Mouse (Mus musculus) layer of hippocampus, postnatal 36 days (tissue): ENCODE results near the gene Sfrp4. TPM values are rescaled to one million over a fixed set of nuclear protein-coding genes. Genes with fewer than 3 reads are reported as not detected.
"Not testable (repeated sequence)": the region's sequence is repeated elsewhere in the genome, so short reads cannot be mapped to it uniquely, and the experiment has no call there.

Source experiments
- DNase-seq, 2 experiments: peaks; one replicate each; pipeline ENCODE4 v3.0.0; 2022
- total RNA-seq, 2 experiments: library from RNA; stranded (reverse); gene quantifications; 2 replicates each; pipeline ENCODE4 v1.2.3; 2021

The Sfrp4 gene
- 1 to 10 TPM; 1.3 to 2.0 TPM for total RNA-seq

DNA sequence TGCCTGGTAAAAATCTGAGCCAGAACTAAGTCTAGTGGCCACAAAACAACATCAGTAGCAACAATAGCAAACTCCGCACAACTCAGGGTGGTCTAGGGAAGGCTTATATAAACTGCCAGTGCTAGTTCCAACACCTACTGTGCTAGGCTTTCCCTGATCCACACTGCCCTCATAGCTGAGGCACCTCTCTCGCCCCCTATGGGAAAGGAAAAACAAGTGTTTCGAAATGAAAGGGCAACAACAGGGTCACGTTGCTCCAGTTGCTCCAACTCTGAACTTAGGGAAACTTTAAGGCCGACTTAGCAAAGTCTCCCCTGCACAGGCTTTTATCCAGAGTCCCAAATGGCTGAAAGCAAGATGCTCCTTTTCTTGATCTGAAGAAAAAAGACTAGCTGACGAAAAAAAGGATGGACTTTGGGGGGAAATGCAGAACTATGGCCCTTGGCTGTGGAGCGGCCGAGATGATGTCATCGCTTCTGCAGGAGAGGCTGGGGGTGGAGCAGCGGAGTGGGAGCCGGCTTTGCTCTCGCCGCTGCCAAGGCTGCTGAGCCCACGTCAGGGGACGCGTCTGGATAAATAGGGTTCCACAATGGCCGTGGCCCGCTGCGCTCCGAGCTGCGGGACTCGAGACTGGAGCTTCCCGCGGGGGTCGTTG lies at the start of gene Sfrp4:
Sfrp4 (plus strand) TSS at position 532 of the 655 bp plus-strand sequence.
- peak in 1 of 2 experiments; percentile 38 for DNase-seq

DNA sequence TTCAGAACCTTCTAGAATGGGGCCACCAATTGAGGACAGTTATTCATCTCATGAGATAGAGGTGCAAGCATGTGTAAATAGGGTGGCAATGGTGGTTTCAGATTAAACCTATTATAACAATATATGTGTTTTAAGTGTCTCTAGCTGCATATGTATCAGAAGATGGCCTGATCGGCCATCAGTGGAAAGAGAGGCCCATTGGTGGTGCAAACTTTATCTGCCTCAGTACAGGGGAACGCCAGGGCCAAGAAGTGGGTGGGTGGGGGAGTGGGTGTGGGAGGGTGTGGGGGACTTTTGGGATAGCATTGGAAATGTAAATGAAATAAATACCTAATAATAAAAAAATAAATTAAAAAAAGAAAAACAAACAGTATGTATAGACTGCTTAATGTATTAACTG lies 48.2 kb upstream of the Sfrp4 start:
- DNase-seq: not testable (repeated sequence)

GRCm38 (mm10) chr13:19575947-19576346 lies 47.0 kb upstream of the Sfrp4 start:
- no peak for DNase-seq

DNA sequence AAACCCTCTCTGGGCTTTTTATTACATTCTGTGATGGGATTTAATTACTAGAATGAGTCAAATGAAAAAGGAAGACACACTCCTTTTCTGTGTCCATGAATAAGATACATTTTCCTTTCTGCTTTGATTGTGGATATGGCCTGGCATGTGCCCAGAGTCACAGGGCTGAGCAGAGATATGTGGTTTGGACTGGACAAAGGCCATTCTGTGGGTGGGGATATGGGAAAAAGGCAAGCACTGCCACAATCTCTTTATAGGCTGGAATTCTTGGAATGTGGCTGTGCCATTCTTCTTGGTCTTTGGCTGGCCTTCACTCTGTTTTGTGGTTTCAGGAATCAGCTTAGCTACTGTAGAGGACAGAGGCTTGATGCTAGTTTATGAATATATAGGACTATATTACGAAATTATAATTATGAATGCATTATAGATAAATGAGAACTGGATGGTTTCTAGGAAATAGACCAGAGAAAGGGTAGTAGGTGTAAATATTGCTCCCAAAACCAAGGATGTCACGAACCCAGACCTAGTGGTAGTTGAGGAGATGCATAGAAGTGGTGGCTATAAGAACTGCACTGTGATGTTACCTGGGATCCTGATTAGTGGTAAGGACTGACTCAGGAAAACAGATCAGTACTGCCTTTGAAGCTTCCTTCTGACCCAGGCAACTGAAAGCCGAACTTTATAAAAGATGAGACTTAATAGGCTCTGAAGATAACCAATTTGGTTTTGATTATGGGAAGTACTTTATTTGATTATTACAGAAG lies 31.7 kb upstream of the Sfrp4 start:
- DNase-seq: no peak

GRCm38 (mm10) chr13:19595141-19595540 lies 27.8 kb upstream of the Sfrp4 start:
- no peak for DNase-seq

DNA sequence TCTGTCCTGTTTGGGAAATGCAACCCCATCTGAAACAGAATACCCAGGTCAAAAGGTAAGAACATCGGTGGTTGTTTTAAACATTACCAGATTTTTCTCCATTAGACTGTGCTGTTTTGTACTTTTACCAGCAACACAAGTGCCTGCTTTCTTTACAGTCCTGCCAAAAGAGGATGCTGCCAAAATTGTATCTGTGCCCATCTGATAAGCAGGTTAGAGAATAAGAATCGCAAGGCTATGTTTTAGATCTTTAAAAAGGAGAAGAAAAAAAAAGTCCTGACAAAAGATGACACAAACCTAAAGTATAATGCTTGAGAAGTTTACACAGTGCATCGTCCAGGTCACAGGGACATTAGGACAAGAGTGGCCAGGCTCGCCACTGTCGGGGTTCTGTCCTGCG lies 23.7 kb upstream of the Sfrp4 start:
- no peak for DNase-seq

GRCm38 (mm10) chr13:19602531-19602930 lies 20.4 kb upstream of the Sfrp4 start:
- no peak for DNase-seq

DNA sequence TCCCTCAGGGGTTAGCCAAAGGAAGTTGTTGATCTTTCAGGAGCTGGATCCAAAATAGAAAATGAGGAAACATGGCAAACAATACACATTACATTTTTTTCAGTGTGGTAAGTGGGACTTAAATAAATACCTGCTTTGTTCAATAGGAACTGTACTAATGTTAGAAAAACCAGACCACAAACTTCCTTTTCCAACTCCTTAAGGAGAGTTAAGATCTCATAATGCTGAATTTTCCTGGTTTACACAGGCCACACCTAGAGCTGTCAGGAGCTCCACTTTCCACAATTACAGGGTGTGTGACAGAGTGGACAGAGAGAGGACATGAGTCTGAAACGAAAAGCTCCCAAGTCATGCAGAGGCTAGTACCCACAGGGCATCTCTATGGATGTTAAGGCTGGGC lies 19.2 kb upstream of the Sfrp4 start:
- no peak for DNase-seq

DNA sequence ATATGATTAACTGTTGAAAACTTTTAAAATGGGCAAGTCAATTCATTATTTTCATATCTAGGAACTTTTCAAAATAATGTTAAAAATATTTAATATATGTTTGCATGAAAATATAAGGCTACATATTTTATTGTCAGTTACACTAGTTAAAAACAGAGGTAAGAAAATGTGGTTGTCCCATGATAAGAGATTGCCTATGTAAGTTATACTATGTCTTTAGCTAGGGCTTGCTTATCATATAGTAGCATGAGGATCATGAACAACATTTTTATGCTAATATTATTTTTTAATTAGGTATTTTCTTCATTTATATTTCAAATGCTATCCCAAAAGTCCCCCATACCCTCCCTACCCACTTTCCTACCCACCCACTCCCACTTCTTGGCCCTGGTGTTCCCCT lies 18.0 kb upstream of the Sfrp4 start:
- DNase-seq: no peak

DNA sequence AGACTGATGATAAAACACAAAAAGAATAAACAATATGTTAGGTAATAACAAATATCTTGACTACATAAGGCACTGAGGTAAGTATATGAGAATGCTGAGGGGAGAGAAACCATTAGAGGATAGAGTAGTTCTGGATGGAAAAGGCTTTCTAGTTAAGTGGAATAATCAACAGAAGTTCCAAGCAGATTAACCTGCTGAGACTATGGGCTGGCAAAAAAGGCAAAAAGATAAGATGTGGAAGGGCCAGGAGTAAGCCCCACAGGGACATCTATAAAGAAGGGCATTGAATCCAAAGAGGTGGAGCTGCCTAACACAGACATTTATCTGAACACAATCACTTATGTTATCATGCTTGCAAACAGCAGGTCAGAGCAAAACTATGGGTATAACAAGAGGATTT lies 14.8 kb upstream of the Sfrp4 start:
- no peak for DNase-seq

GRCm38 (mm10) chr13:19612348-19612747 lies 10.6 kb upstream of the Sfrp4 start:
- DNase-seq: no peak

DNA sequence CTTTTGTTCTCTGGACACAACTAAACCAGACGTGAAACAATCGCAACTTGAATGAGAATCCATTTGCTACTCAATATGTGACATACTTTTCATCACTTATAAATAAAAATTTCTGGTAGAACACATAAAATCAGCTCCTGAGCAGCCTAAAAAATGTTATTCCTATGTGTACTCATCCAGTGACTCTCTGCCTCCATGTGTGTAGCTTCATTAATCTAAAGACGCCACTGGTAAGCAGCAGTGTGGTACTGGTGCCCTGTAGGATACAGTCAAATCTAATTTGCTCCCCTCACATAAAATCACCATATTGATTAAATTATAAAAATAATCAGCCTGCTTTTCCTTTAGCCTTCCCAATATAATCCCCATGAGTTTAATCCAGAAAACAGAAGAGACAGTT lies 9.9 kb upstream of the Sfrp4 start:
- no peak for DNase-seq

DNA sequence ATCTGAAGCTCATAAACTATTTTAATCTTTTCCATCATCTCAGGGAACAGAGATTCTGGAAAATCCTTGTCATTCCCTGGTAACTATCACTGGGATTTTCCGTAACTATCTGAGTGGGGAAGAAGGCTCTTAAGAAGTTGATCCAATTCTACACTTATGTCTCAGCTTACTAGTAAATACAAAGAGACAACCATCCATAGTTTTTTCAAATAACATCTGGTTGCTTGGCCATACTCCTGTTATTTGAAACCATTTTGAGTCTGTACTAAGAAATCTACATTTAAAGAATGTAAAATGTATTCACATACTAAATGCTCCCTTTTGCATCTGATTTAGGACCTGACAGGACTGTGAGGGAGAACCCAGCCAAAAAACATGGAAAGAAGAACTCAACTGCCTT lies 9.5 kb upstream of the Sfrp4 start:
- no peak for DNase-seq

DNA sequence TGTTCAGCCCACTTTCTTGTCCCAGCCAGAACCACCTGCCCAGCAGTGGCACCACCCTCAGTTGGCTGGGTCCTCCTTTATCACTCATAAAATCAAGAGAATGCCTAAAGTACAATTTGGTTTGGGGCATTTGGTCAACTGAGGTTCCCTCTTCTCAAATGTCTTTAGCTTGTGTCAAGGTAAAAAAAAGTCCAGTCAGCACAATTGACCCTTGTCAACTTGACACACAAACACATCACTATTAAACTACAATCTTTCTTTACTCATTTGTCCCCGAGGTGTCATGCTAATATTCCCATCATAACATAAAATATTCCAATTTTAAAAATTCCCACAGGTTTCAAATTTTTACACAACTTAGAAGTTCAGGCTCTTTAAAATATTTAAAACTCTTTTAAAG lies 8.6 kb upstream of the Sfrp4 start:
- DNase-seq: no peak

DNA sequence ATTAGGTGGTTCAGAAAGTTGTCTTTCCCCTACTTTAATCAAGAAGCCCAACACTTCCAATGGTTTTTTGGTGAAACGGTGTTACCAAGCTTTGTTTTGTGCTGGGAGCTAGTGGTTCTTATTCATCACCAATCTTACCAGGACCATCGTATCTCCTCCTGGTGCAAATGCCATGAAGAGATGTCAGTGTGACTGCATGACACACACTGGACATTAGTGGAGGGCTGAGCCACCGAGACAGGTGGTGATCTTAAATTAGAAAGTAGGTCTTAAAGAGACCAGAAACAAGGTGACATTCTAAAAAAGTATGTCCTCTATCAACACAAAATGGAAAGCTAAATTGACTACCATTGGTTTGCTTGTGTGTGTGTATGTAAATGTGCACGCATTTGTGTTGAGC lies 4.8 kb upstream of the Sfrp4 start:
- no peak for DNase-seq

DNA sequence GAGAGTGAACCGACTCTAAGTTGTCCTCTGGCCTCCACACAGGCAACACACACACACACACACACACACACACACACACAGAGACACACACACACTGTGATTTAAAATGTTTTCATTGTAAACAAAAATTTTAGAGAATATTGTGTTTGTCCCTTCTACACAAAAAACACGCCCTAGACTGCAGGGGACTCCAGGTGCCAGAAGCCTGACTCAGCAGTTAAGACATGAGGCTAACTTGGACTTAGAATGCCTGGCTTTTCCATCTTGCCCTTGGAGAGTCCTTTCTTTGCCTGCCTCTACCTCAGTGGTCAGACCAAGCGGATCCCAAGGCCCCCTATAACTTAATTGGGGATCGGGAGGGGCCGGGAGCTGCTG lies 4.1 kb upstream of the Sfrp4 start:
- DNase-seq: no peak

GRCm38 (mm10) chr13:19619216-19619927 lies 3.5 kb upstream of the Sfrp4 start, which contains the start of gene Epdr1:
Gene Epdr1 (minus strand): TSS chr13:19619927.
- DNase-seq: peak; percentile 70 to 73

DNA sequence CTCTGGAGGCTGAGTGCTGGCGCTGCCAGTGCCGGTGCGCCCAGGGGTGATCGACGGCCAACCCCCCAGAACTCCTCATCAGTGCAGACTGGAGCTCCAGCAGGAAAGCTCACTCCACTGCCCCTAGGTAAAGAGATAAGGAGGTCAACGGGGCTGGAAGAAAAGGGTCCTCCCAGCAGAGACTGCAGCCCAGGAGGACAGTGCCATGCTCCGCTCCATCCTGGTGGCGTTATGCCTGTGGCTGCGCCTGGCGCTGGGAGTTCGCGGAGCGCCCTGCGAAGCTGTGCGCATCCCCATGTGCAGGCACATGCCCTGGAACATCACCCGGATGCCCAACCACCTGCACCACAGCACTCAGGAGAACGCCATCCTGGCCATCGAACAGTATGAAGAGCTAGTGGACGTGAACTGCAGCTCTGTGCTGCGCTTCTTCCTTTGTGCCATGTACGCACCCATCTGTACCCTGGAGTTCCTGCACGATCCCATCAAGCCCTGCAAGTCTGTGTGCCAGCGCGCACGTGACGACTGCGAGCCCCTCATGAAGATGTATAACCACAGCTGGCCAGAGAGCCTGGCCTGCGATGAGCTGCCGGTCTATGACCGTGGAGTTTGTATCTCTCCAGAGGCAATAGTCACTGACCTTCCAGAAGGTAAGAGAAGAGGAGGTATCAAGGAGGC lies 463 bp downstream of the Sfrp4 start:
- DNase-seq: peak; percentile 7 to 40

DNA sequence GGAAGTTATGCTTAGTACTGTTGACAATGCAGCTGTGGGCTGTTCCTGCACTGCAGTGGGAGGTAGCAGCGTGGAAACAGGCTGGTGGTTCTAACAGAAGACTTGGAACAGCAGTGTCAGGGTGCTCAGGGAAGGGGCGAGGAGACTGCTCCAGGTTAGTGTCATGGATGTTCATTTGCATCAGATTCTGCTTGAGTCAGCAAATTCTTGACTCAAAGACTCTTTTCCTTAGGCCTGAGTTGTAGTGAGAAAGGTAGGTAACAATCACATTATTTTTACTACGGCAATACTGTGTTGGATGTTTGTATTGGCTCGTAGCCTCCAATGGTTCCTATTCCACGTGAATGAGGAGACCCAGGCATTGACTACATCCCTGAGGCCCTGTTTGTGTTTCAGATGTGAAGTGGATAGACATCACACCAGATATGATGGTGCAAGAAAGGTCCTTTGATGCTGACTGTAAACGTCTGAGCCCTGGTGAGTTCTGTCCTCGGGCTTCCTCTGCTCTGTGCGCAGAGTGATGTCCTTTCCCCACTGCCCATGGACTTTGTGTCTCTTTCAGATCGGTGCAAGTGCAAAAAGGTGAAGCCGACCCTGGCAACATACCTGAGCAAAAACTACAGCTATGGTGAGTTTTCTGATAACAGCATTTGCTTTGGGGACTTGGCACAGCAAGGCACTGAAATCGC lies 1.9 kb downstream of the Sfrp4 start:
- DNase-seq: no peak

DNA sequence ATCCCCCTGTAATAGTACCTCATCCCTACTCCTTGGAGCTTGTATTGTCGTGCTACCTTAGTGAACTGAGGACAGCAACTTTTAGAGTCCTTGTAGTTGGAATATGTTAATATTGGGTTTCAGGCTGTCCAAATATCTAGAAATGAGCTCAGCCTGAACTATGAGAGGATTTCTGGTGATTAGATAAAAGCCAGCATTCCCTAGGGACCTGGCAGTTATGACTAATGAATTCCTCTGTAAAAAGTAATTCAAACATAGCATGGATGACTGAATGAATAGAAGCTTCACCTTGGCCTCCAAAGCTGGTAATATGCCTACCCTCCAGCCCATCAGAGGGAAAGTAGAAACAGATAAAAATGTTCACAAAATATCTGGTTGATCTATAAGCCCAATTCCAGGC lies 3.6 kb downstream of the Sfrp4 start:
- DNase-seq: no peak

- no peak for DNase-seq
Observed at GRCm38 (mm10) chr13:19630768-19631709, 8.1 kb downstream of the Sfrp4 start.
